Mouse (Mus musculus): Measurements from ENCODE around the gene Vrtn. TPM values are rescaled to one million over a fixed set of nuclear protein-coding genes. Genes with fewer than 3 reads are reported as not detected.
A peak's percentile ranks its signal among the peaks of the same experiment; 100 is the strongest.

Gene Vrtn
- polyA plus RNA-seq, 1 experiment from 2014 or later: not detected

GRCm38 (mm10) chr12:84616977-84617630, 23.7 kb upstream of the Vrtn start, which contains the start of gene Abcd4:
TSS of gene Abcd4 (minus strand) at chr12:84617413.
- Histone ChIP-seq H3K4me1 (ENCODE audit: control insufficient read depth, insufficient read depth, low read length) (no peaks in the 10 kb centered on the region), H3K9ac (ENCODE audit: low read length) (peak within 1 kb of the TSS; percentile 76), H3K4me2 (ENCODE audit: low read depth, severe bottlenecking) (peak within 1 kb of the TSS; percentile 53), H3K27ac (replicated peaks; ENCODE audit: low read depth, low read length) (no peak within 1 kb of the TSS), H3K4me3 (ENCODE audit: low read depth, low read length) (peak within 1 kb of the TSS; percentile 41), H3K27me3 (ENCODE audit: control insufficient read depth, insufficient read depth, low read length) (no peaks in the 10 kb centered on the region), H3K36me3 (ENCODE audit: control insufficient read depth, insufficient read depth, low read length) (no peaks in the 10 kb centered on the region), H3K9me3 (ENCODE audit: control insufficient read depth, low read length) (no peaks in the 10 kb centered on the region)
- ATAC-seq (ENCODE audit: insufficient number of reproducible peaks, low FRiP score, low TSS enrichment, low read depth): peak; percentile 96
- under 1% methylated on average over 34 of the region's 34 CpGs for WGBS
- DNase-seq (ENCODE audit: low spot score): peak; percentile 93

- no peaks in the 10 kb centered on the region for H3K4me1 ChIP-seq (ENCODE audit: control insufficient read depth, insufficient read depth, low read length)
- H3K4me3 ChIP-seq (ENCODE audit: low read depth, low read length): peak overlapping the region; percentile 41
- WGBS: 10% methylated on average over 10 of the region's 10 CpGs
- H3K4me2 ChIP-seq (ENCODE audit: low read depth, severe bottlenecking): peak overlapping the region; percentile 53
- no peaks in the 10 kb centered on the region for H3K9me3 ChIP-seq (ENCODE audit: control insufficient read depth, low read length)
- H3K9ac ChIP-seq (ENCODE audit: low read length): peak overlapping the region; percentile 50
- no peaks in the 10 kb centered on the region for H3K36me3 ChIP-seq (ENCODE audit: control insufficient read depth, insufficient read depth, low read length)
- H3K27ac ChIP-seq (replicated peaks; ENCODE audit: low read depth, low read length): no peak overlapping the region
- ATAC-seq (ENCODE audit: insufficient number of reproducible peaks, low FRiP score, low TSS enrichment, low read depth) (no peak), DNase-seq (ENCODE audit: low spot score) (peak; percentile 55)
- no peaks in the 10 kb centered on the region for H3K27me3 ChIP-seq (ENCODE audit: control insufficient read depth, insufficient read depth, low read length)
Measured at GRCm38 (mm10) chr12:84617663-84618062, 23.2 kb upstream of the Vrtn start.

GRCm38 (mm10) chr12:84620975-84621374, 19.8 kb upstream of the Vrtn start:
- no peak overlapping the region for H3K9ac ChIP-seq (ENCODE audit: low read length)

GRCm38 (mm10) chr12:84624601-84625000, 16.2 kb upstream of the Vrtn start:
- no peak for ATAC-seq (ENCODE audit: insufficient number of reproducible peaks, low FRiP score, low TSS enrichment, low read depth)
- peaks cover 15% of the 10 kb centered on the region for H3K27me3 ChIP-seq (ENCODE audit: control insufficient read depth, insufficient read depth, low read length)
- 37% methylated on average over 8 of the region's 8 CpGs for WGBS

More at GRCm38 (mm10) chr12:84620975-84621374, 19.8 kb upstream of the Vrtn start:
- no peaks in the 10 kb centered on the region for H3K36me3 ChIP-seq (ENCODE audit: control insufficient read depth, insufficient read depth, low read length)
- DNase-seq (ENCODE audit: low spot score) (no peak), ATAC-seq (ENCODE audit: insufficient number of reproducible peaks, low FRiP score, low TSS enrichment, low read depth) (no peak)
- H3K27ac ChIP-seq (replicated peaks; ENCODE audit: low read depth, low read length): no peak overlapping the region
- H3K27me3 ChIP-seq (ENCODE audit: control insufficient read depth, insufficient read depth, low read length): peaks cover 15% of the 10 kb centered on the region
- H3K4me2 ChIP-seq (ENCODE audit: low read depth, severe bottlenecking): no peak overlapping the region
- no peaks in the 10 kb centered on the region for H3K9me3 ChIP-seq (ENCODE audit: control insufficient read depth, low read length)
- H3K4me1 ChIP-seq (ENCODE audit: control insufficient read depth, insufficient read depth, low read length): no peaks in the 10 kb centered on the region
- H3K4me3 ChIP-seq (ENCODE audit: low read depth, low read length): no peak overlapping the region

GRCm38 (mm10) chr12:84625116-84625515, 15.7 kb upstream of the Vrtn start:
- Histone ChIP-seq H3K27me3 (ENCODE audit: control insufficient read depth, insufficient read depth, low read length) (peaks cover 15% of the 10 kb centered on the region), H3K9ac (ENCODE audit: low read length) (peak overlapping the region; percentile 22; the same call in 1 of the 2 replicates), H3K4me1 (ENCODE audit: control insufficient read depth, insufficient read depth, low read length) (no peaks in the 10 kb centered on the region), H3K9me3 (ENCODE audit: control insufficient read depth, low read length) (no peaks in the 10 kb centered on the region), H3K4me2 (ENCODE audit: low read depth, severe bottlenecking) (no peak overlapping the region), H3K27ac (replicated peaks; ENCODE audit: low read depth, low read length) (no peak overlapping the region), H3K36me3 (ENCODE audit: control insufficient read depth, insufficient read depth, low read length) (no peaks in the 10 kb centered on the region), H3K4me3 (ENCODE audit: low read depth, low read length) (no peak overlapping the region)
- 7% methylated on average over 9 of the region's 9 CpGs for WGBS
- DNase-seq (ENCODE audit: low spot score): no peak
- no peak for ATAC-seq (ENCODE audit: insufficient number of reproducible peaks, low FRiP score, low TSS enrichment, low read depth)

More at GRCm38 (mm10) chr12:84624601-84625000, 16.2 kb upstream of the Vrtn start:
- no peak overlapping the region for H3K27ac ChIP-seq (replicated peaks; ENCODE audit: low read depth, low read length)
- no peak overlapping the region for H3K4me3 ChIP-seq (ENCODE audit: low read depth, low read length)
- H3K36me3 ChIP-seq (ENCODE audit: control insufficient read depth, insufficient read depth, low read length): no peaks in the 10 kb centered on the region
- no peaks in the 10 kb centered on the region for H3K9me3 ChIP-seq (ENCODE audit: control insufficient read depth, low read length)
- no peak for DNase-seq (ENCODE audit: low spot score)
- no peak overlapping the region for H3K9ac ChIP-seq (ENCODE audit: low read length)
- no peak overlapping the region for H3K4me2 ChIP-seq (ENCODE audit: low read depth, severe bottlenecking)
- no peaks in the 10 kb centered on the region for H3K4me1 ChIP-seq (ENCODE audit: control insufficient read depth, insufficient read depth, low read length)

- Histone ChIP-seq H3K27me3 (ENCODE audit: control insufficient read depth, insufficient read depth, low read length) (no peaks in the 10 kb centered on the region), H3K9ac (ENCODE audit: low read length) (no peak overlapping the region), H3K4me3 (ENCODE audit: low read depth, low read length) (no peak overlapping the region), H3K9me3 (ENCODE audit: control insufficient read depth, low read length) (no peaks in the 10 kb centered on the region), H3K36me3 (ENCODE audit: control insufficient read depth, insufficient read depth, low read length) (no peaks in the 10 kb centered on the region), H3K4me2 (ENCODE audit: low read depth, severe bottlenecking) (no peak overlapping the region), H3K4me1 (ENCODE audit: control insufficient read depth, insufficient read depth, low read length) (no peaks in the 10 kb centered on the region), H3K27ac (replicated peaks; ENCODE audit: low read depth, low read length) (no peak overlapping the region)
- no peak for DNase-seq (ENCODE audit: low spot score)
- WGBS: 71% methylated on average over 3 of the region's 3 CpGs
- ATAC-seq (ENCODE audit: insufficient number of reproducible peaks, low FRiP score, low TSS enrichment, low read depth): no peak
Measured at GRCm38 (mm10) chr12:84631867-84632266, 9.0 kb upstream of the Vrtn start.

GRCm38 (mm10) chr12:84640253-84640652, 566 bp upstream of the Vrtn start:
- ATAC-seq (ENCODE audit: insufficient number of reproducible peaks, low FRiP score, low TSS enrichment, low read depth) (no peak), DNase-seq (ENCODE audit: low spot score) (no peak)
- Histone ChIP-seq H3K4me3 (ENCODE audit: low read depth, low read length) (no peak overlapping the region), H3K36me3 (ENCODE audit: control insufficient read depth, insufficient read depth, low read length) (no peaks in the 10 kb centered on the region), H3K27ac (replicated peaks; ENCODE audit: low read depth, low read length) (no peak overlapping the region), H3K27me3 (ENCODE audit: control insufficient read depth, insufficient read depth, low read length) (peaks cover 37% of the 10 kb centered on the region), H3K9ac (ENCODE audit: low read length) (no peak overlapping the region), H3K4me2 (ENCODE audit: low read depth, severe bottlenecking) (no peak overlapping the region), H3K4me1 (ENCODE audit: control insufficient read depth, insufficient read depth, low read length) (peaks cover 5% of the 10 kb centered on the region), H3K9me3 (ENCODE audit: control insufficient read depth, low read length) (no peaks in the 10 kb centered on the region)
- WGBS: 13% methylated on average over 6 of the region's 6 CpGs

GRCm38 (mm10) chr12:84650234-84650633, 9.4 kb downstream of the Vrtn start:
- Histone ChIP-seq H3K4me1 (ENCODE audit: control insufficient read depth, insufficient read depth, low read length) (no peaks in the 10 kb centered on the region), H3K27ac (replicated peaks; ENCODE audit: low read depth, low read length) (no peak overlapping the region), H3K36me3 (ENCODE audit: control insufficient read depth, insufficient read depth, low read length) (no peaks in the 10 kb centered on the region), H3K4me3 (ENCODE audit: low read depth, low read length) (no peak overlapping the region), H3K9ac (ENCODE audit: low read length) (no peak overlapping the region), H3K9me3 (ENCODE audit: control insufficient read depth, low read length) (no peaks in the 10 kb centered on the region), H3K27me3 (ENCODE audit: control insufficient read depth, insufficient read depth, low read length) (no peaks in the 10 kb centered on the region), H3K4me2 (ENCODE audit: low read depth, severe bottlenecking) (no peak overlapping the region)
- no peak for ATAC-seq (ENCODE audit: insufficient number of reproducible peaks, low FRiP score, low TSS enrichment, low read depth)
- DNase-seq (ENCODE audit: low spot score): no peak
- 90% methylated on average over 13 of the region's 13 CpGs for WGBS

GRCm38 (mm10) chr12:84653912-84654311, 13.1 kb downstream of the Vrtn start:
- Histone ChIP-seq H3K9ac (ENCODE audit: low read length) (no peak overlapping the region), H3K9me3 (ENCODE audit: control insufficient read depth, low read length) (no peaks in the 10 kb centered on the region), H3K4me3 (ENCODE audit: low read depth, low read length) (no peak overlapping the region), H3K27me3 (ENCODE audit: control insufficient read depth, insufficient read depth, low read length) (no peaks in the 10 kb centered on the region), H3K27ac (replicated peaks; ENCODE audit: low read depth, low read length) (no peak overlapping the region), H3K4me2 (ENCODE audit: low read depth, severe bottlenecking) (no peak overlapping the region), H3K36me3 (ENCODE audit: control insufficient read depth, insufficient read depth, low read length) (no peaks in the 10 kb centered on the region), H3K4me1 (ENCODE audit: control insufficient read depth, insufficient read depth, low read length) (no peaks in the 10 kb centered on the region)
- 25% methylated on average over 3 of the region's 3 CpGs for WGBS
- no peak for ATAC-seq (ENCODE audit: insufficient number of reproducible peaks, low FRiP score, low TSS enrichment, low read depth)
- peak; percentile 78 for DNase-seq (ENCODE audit: low spot score)
